Mouse (Mus musculus): Measurements from ENCODE around the gene Atp5g1.
A peak's percentile ranks its signal among the peaks of the same experiment; 100 is the strongest.

The Atp5g1 gene

GRCm38 (mm10) chr11:96073295-96073993, 2.0 kb downstream of the Atp5g1 start:
- no peak for DNase-seq (ENCODE audit: low spot score in 2 of 2)

- DNase-seq (ENCODE audit: low spot score in 2 of 2), result no peak
Observed at GRCm38 (mm10) chr11:96071013-96071412, 4.5 kb downstream of the Atp5g1 start.

GRCm38 (mm10) chr11:96070353-96070752, 5.1 kb downstream of the Atp5g1 start:
- DNase-seq (ENCODE audit: low spot score in 2 of 2), result no peak

GRCm38 (mm10) chr11:96068231-96068630, 7.2 kb downstream of the Atp5g1 start:
- no peak for DNase-seq (ENCODE audit: low spot score in 2 of 2)

- DNase-seq (ENCODE audit: low spot score in 2 of 2), result peak; percentile 96 to 97
Observed at GRCm38 (mm10) chr11:96065215-96065911, 10.1 kb downstream of the Atp5g1 start, which contains the start of gene Ube2z. TSS of gene Ube2z (minus strand) at chr11:96065388.

- DNase-seq (ENCODE audit: low spot score in 2 of 2), result no peak
Observed at GRCm38 (mm10) chr11:96064521-96065214, 10.8 kb downstream of the Atp5g1 start.

GRCm38 (mm10) chr11:96058309-96058708, 17.2 kb downstream of the Atp5g1 start:
- no peak for DNase-seq (ENCODE audit: low spot score in 2 of 2)

- no peak for DNase-seq (ENCODE audit: low spot score in 2 of 2)
Observed at GRCm38 (mm10) chr11:96050854-96051253, 24.6 kb downstream of the Atp5g1 start.

- no peak for DNase-seq (ENCODE audit: low spot score in 2 of 2)
Observed at GRCm38 (mm10) chr11:96049939-96050338, 25.5 kb downstream of the Atp5g1 start.

- DNase-seq (ENCODE audit: low spot score in 2 of 2), result no peak
Observed at GRCm38 (mm10) chr11:96047469-96048373, 27.7 kb downstream of the Atp5g1 start.

GRCm38 (mm10) chr11:96046793-96047192, 28.7 kb downstream of the Atp5g1 start:
- DNase-seq (ENCODE audit: low spot score in 2 of 2), result no peak

- DNase-seq (ENCODE audit: low spot score in 2 of 2), result no peak
Observed at GRCm38 (mm10) chr11:96046028-96046427, 29.4 kb downstream of the Atp5g1 start.

GRCm38 (mm10) chr11:96044803-96045567, 30.5 kb downstream of the Atp5g1 start:
- no peak for DNase-seq (ENCODE audit: low spot score in 2 of 2)

GRCm38 (mm10) chr11:96038560-96038959, 36.9 kb downstream of the Atp5g1 start:
- no peak for DNase-seq (ENCODE audit: low spot score in 2 of 2)

- DNase-seq (ENCODE audit: low spot score in 2 of 2), result no peak
Observed at GRCm38 (mm10) chr11:96037499-96037898, 38.0 kb downstream of the Atp5g1 start.

GRCm38 (mm10) chr11:96035133-96035532, 40.3 kb downstream of the Atp5g1 start:
- no peak for DNase-seq (ENCODE audit: low spot score in 2 of 2)

- DNase-seq (ENCODE audit: low spot score in 2 of 2), result peak; percentile 97 to 98
Observed at GRCm38 (mm10) chr11:96034596-96035052, 40.8 kb downstream of the Atp5g1 start, which contains the start of gene Snf8. TSS of gene Snf8 (plus strand) at chr11:96034885.

GRCm38 (mm10) chr11:96034116-96034515, 41.4 kb downstream of the Atp5g1 start:
- DNase-seq (ENCODE audit: low spot score in 2 of 2), result no peak

- DNase-seq (ENCODE audit: low spot score in 2 of 2), result no peak
Observed at GRCm38 (mm10) chr11:96033264-96033663, 42.2 kb downstream of the Atp5g1 start.

- DNase-seq (ENCODE audit: low spot score in 2 of 2), result no peak
Observed at GRCm38 (mm10) chr11:96031701-96032100, 43.8 kb downstream of the Atp5g1 start.

GRCm38 (mm10) chr11:96030571-96030970, 44.9 kb downstream of the Atp5g1 start:
- DNase-seq (ENCODE audit: low spot score in 2 of 2), result no peak
